10 mouse cellular contexts compared by ENCODE assay signal in the genomic region with DNA sequence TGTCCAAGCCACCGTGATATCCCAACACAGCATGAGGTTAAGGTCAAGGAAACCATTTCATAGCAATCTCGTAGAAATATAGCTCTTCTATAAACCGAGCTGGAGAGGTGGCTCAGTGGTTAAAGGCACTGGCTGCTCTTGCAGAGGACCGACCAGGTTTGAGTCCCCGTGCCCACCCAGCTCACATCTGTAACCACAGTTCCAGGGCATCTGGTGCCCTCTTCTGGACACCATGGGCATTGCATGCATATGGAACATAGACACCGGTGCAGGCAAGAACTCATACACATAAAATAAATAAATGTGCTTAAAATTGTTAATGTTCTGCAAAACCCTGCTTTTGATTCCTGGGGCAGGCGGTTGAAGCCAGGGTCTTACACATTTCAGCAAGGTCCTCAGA. TPM values are rescaled to one million over a fixed set of nuclear protein-coding genes. Genes with fewer than 3 reads are reported as not detected.
A peak's percentile ranks its signal among the peaks of the same experiment; 100 is the strongest.
DNase-seq lines count a peak whose midpoint lies in the region; ATAC-seq and TF ChIP-seq lines count a peak whose summit lies in the region.
"Had no signal": no experiment of that assay in that cellular context is flagged by ENCODE, and none has a peak within 500 bp of the region (broad histone marks: within the 10 kb centered on the region; RNA-seq: fewer than 3 reads in every experiment).

No protein-coding gene starts in this region.

- no peak overlapping the region for H3K4me2 ChIP-seq in midbrain, embryonic 13.5 days (replicated peaks)
- H3K4me2 ChIP-seq: embryonic facial prominence, embryonic 13.5 days; neural tube, embryonic 13.5 days had no signal

- no peaks in the 10 kb centered on the region for H3K9me3 ChIP-seq in ES-Bruce4 (replicated peaks; ENCODE audit: control insufficient read depth, insufficient read depth, low read length, poor library complexity, severe bottlenecking)
- H3K9me3 ChIP-seq in midbrain, embryonic 13.5 days = no peaks in the 10 kb centered on the region; the same call in 1 of the 2 replicates
- H3K9me3 ChIP-seq: neural tube, embryonic 13.5 days had no signal

- no peak for TF ChIP-seq POLR2A in ES-Bruce4 (IDR thresholded peaks at IDR 0.05; ENCODE audit: insufficient read depth, low read length)
- no peak for TF ChIP-seq POLR2A in brain, embryonic 14.5 days (IDR thresholded peaks at IDR 0.05; ENCODE audit: borderline replicate concordance, extremely low read depth, insufficient read depth, insufficient read length, poor library complexity, severe bottlenecking)

- H3K27ac ChIP-seq in ES-Bruce4 (ENCODE audit: insufficient read depth, low read length) = no peak overlapping the region
- no peak overlapping the region for H3K27ac ChIP-seq in midbrain, embryonic 13.5 days
- H3K27ac ChIP-seq: embryonic facial prominence, embryonic 13.5 days; neural tube, embryonic 13.5 days had no signal

- 74% methylated on average over 7 of the region's 7 CpGs for WGBS in midbrain, embryonic 13.5 days

- peak; percentile 39 for DNase-seq in kidney, postnatal 10 days
- no peak for DNase-seq in kidney, adult 9 months
- DNase-seq in brain, embryonic 14.5 days (ENCODE audit: low read depth) = peak; percentile 27
- DNase-seq in heart, adult 9 months (ENCODE audit: low spot score in 2 of 2) = no peak
- DNase-seq in left cerebral cortex, adult 18-20 months (ENCODE audit: low spot score in 2 of 2) = no peak

- no peak for TF ChIP-seq EP300 in ES-Bruce4 (IDR thresholded peaks at IDR 0.05; ENCODE audit: insufficient read depth, low read depth, low read length)

- H3K36me3 ChIP-seq in ES-Bruce4 (ENCODE audit: control insufficient read depth, insufficient read depth, low read length, poor library complexity, severe bottlenecking) = peaks cover 10% of the 10 kb centered on the region
- no peaks in the 10 kb centered on the region for H3K36me3 ChIP-seq in midbrain, embryonic 13.5 days
- H3K36me3 ChIP-seq: embryonic facial prominence, embryonic 13.5 days; neural tube, embryonic 13.5 days had no signal

- no peaks in the 10 kb centered on the region for H3K4me1 ChIP-seq in ES-Bruce4 (ENCODE audit: control insufficient read depth, insufficient read depth, low read length)
- peaks cover 11% of the 10 kb centered on the region for H3K4me1 ChIP-seq in midbrain, embryonic 13.5 days (replicated peaks)

- peak; percentile 84 for TF ChIP-seq CTCF in ES-Bruce4 (IDR thresholded peaks at IDR 0.05; ENCODE audit: low read depth, low read length)
- TF ChIP-seq CTCF in brain, embryonic 14.5 days (IDR thresholded peaks at IDR 0.05; ENCODE audit: borderline replicate concordance, extremely low read depth, insufficient read depth, insufficient read length) = peak; percentile 67; the same call in 1 of the 2 replicates

- ATAC-seq in midbrain, embryonic 13.5 days = 0 out of 2 replicates have a peak, but pooled peaks have one; percentile 7

- H3K27me3 ChIP-seq in ES-Bruce4 (ENCODE audit: control insufficient read depth, insufficient read depth, low read length, poor library complexity, severe bottlenecking) = no peaks in the 10 kb centered on the region
- H3K27me3 ChIP-seq in midbrain, embryonic 13.5 days = no peaks in the 10 kb centered on the region
- H3K27me3 ChIP-seq: embryonic facial prominence, embryonic 13.5 days; neural tube, embryonic 13.5 days had no signal

- H3K9ac ChIP-seq in ES-Bruce4 (ENCODE audit: low read depth, poor library complexity, severe bottlenecking) = no peak overlapping the region
- no peak overlapping the region for H3K9ac ChIP-seq in midbrain, embryonic 13.5 days (replicated peaks)
- H3K9ac ChIP-seq: embryonic facial prominence, embryonic 13.5 days; neural tube, embryonic 13.5 days had no signal

- no peak overlapping the region for H3K4me3 ChIP-seq in ES-Bruce4 (ENCODE audit: low read depth, low read length)
- no peak overlapping the region for H3K4me3 ChIP-seq in midbrain, embryonic 13.5 days (replicated peaks)
- H3K4me3 ChIP-seq: embryonic facial prominence, embryonic 13.5 days; neural tube, embryonic 13.5 days had no signal

RNA-seq across cellular contexts. Expression of gene Cadm4, which starts 8.9 kb away (rescaled TPM):
- polyA plus RNA-seq in ES-Bruce4 (2011; ENCODE audit: insufficient read depth, insufficient read length, low read depth, missing spikeins) = 10.4 and 12.2 TPM in 2 replicates
- 178 and 268 TPM in 2 replicates for polyA plus RNA-seq in brain, embryonic 14.5 days (2012; rRNA removed)
- polyA plus RNA-seq in midbrain, embryonic 13.5 days (2015; fragmentation: Nextera tagmentation; extraction: Ambion mirVana) = 52.4 and 67.8 TPM in 2 replicates
- 100 to 1,000 TPM; 207 to 219 TPM for total RNA-seq in left cerebral cortex, adult 18-20 months (2021)

RNA-seq across cellular contexts. Expression of gene Plaur, which starts 10.7 kb away (rescaled TPM):
- polyA plus RNA-seq in ES-Bruce4 (2011; ENCODE audit: insufficient read depth, insufficient read length, low read depth, missing spikeins) = 29.5 and 38.0 TPM in 2 replicates
- polyA plus RNA-seq in brain, embryonic 14.5 days (2012; rRNA removed) = 1.4 and 2.1 TPM in 2 replicates
- 1.0 and 1.2 TPM in 2 replicates for polyA plus RNA-seq in midbrain, embryonic 13.5 days (2015; fragmentation: Nextera tagmentation; extraction: Ambion mirVana)
- 1 to 10 TPM in 1 of 2 experiments, under 1 TPM in 1; 0.59 to 1.5 TPM for total RNA-seq in left cerebral cortex, adult 18-20 months (2021)

RNA-seq across cellular contexts. Expression of gene Irgc1, which starts 20.8 kb away (rescaled TPM):
- polyA plus RNA-seq in ES-Bruce4 (2011; ENCODE audit: insufficient read depth, insufficient read length, low read depth, missing spikeins) = not detected in 2 replicates
- 0.05 TPM in 1 of 2 replicates, not detected in the other for polyA plus RNA-seq in brain, embryonic 14.5 days (2012; rRNA removed)
- not detected in 2 replicates for polyA plus RNA-seq in midbrain, embryonic 13.5 days (2015; fragmentation: Nextera tagmentation; extraction: Ambion mirVana)
- under 1 TPM in 1 of 2 experiments, not detected in 1; 0.37 TPM for total RNA-seq in left cerebral cortex, adult 18-20 months (2021)
- total RNA-seq: layer of hippocampus, postnatal 10 days had no signal
- polyA plus RNA-seq: embryonic facial prominence, embryonic 13.5 days; neural tube, embryonic 13.5 days had no signal

RNA-seq across cellular contexts. Expression of gene Zfp428, which starts 33.9 kb away (rescaled TPM):
- polyA plus RNA-seq in ES-Bruce4 (2011; ENCODE audit: insufficient read depth, insufficient read length, low read depth, missing spikeins) = 12.3 and 13.1 TPM in 2 replicates
- polyA plus RNA-seq in brain, embryonic 14.5 days (2012; rRNA removed) = 269 and 420 TPM in 2 replicates
- 234 and 261 TPM in 2 replicates for polyA plus RNA-seq in midbrain, embryonic 13.5 days (2015; fragmentation: Nextera tagmentation; extraction: Ambion mirVana)
- 10 to 100 TPM; 47.7 to 49.3 TPM for total RNA-seq in left cerebral cortex, adult 18-20 months (2021)

RNA-seq across cellular contexts. Expression of gene AC161166.1, which starts 39.3 kb away (rescaled TPM):
- polyA plus RNA-seq in ES-Bruce4 (2011; ENCODE audit: insufficient read depth, insufficient read length, low read depth, missing spikeins) = not detected in 2 replicates
- not detected in 2 replicates for polyA plus RNA-seq in brain, embryonic 14.5 days (2012; rRNA removed)
- 1.2 and 1.9 TPM in 2 replicates for polyA plus RNA-seq in midbrain, embryonic 13.5 days (2015; fragmentation: Nextera tagmentation; extraction: Ambion mirVana)
- not detected for total RNA-seq in left cerebral cortex, adult 18-20 months (2021)
- total RNA-seq: layer of hippocampus, postnatal 10 days had no signal

Comparison
In these comparisons a context has a peak if more than half of its experiments do, and no peak if none do; other contexts are left out.
1. DNase-seq: peak in kidney, postnatal 10 days (single experiment) and brain, embryonic 14.5 days (single experiment); none in kidney, adult 9 months (single experiment), heart, adult 9 months (0 of 2) and left cerebral cortex, adult 18-20 months (0 of 2).